ENCODE assay signal across 27 mouse cellular contexts in genomic region chr11:114535900-114536299, GRCm38 (mm10).
A peak's percentile ranks its signal among the peaks of the same experiment; 100 is the strongest.
DNase-seq lines count a peak whose midpoint lies in the region; ATAC-seq and TF ChIP-seq lines count a peak whose summit lies in the region.
"Had no signal": no experiment of that assay in that cellular context is flagged by ENCODE, and none has a peak within 500 bp of the region (broad histone marks: within the 10 kb centered on the region; RNA-seq: fewer than 3 reads in every experiment).

No protein-coding gene starts in this region.

- no peaks in the 10 kb centered on the region for H3K27me3 ChIP-seq in forebrain, embryonic 13.5 days
- H3K27me3 ChIP-seq in forebrain, embryonic 12.5 days: no peaks in the 10 kb centered on the region; the same call in 1 of the 2 replicates
- no peaks in the 10 kb centered on the region for H3K27me3 ChIP-seq in liver, embryonic 14.5 days (ENCODE audit: control insufficient read depth, insufficient read depth, low read length)
- H3K27me3 ChIP-seq in embryonic facial prominence, embryonic 10.5 days (replicated peaks; ENCODE audit: low read depth, poor library complexity, severe bottlenecking): 0 out of 2 replicates have a peak, but pooled peaks cover 19% of the 10 kb centered on the region
- H3K27me3 ChIP-seq: liver, embryonic 13.5 days; stomach, embryonic 15.5 days had no signal

- peak overlapping the region; percentile 82; the same call in 1 of the 2 replicates for H3K27ac ChIP-seq in forebrain, embryonic 13.5 days
- H3K27ac ChIP-seq in forebrain, embryonic 12.5 days: no peak overlapping the region; the same call in 1 of the 2 replicates
- no peak overlapping the region for H3K27ac ChIP-seq in liver, embryonic 14.5 days
- 0 out of 2 replicates have a peak overlapping the region, but pooled peaks have one; percentile 71 for H3K27ac ChIP-seq in embryonic facial prominence, embryonic 10.5 days (replicated peaks)
- H3K27ac ChIP-seq: liver, embryonic 13.5 days; macrophage; stomach, embryonic 15.5 days had no signal

- H3K4me3 ChIP-seq in forebrain, embryonic 13.5 days: no peak overlapping the region
- no peak overlapping the region for H3K4me3 ChIP-seq in forebrain, embryonic 12.5 days (replicated peaks)
- H3K4me3 ChIP-seq in liver, embryonic 14.5 days (ENCODE audit: insufficient read depth in 1 of 2, low read depth in 2 of 2, low read length in 2 of 2): no peak overlapping the region
- H3K4me3 ChIP-seq in embryonic facial prominence, embryonic 10.5 days: no peak overlapping the region
- H3K4me3 ChIP-seq: erythroblast, embryonic 14.5 days; liver, embryonic 13.5 days; stomach, embryonic 15.5 days had no signal

- WGBS in forebrain, embryonic 13.5 days: 88% methylated on average over 9 of the region's 9 CpGs
- 92% methylated on average over 9 of the region's 9 CpGs for WGBS in forebrain, embryonic 12.5 days
- 36% methylated on average over 9 of the region's 9 CpGs for WGBS in liver, embryonic 14.5 days (ENCODE audit: insufficient replicate concordance)
- WGBS in embryonic facial prominence, embryonic 10.5 days: 94% methylated on average over 9 of the region's 9 CpGs

- no peak for ATAC-seq in forebrain, embryonic 13.5 days
- ATAC-seq in forebrain, embryonic 12.5 days (ENCODE audit: low FRiP score): no peak
- 0 out of 2 replicates have a peak, but pooled peaks have one; percentile 26 for ATAC-seq in liver, embryonic 14.5 days (ENCODE audit: insufficient read depth)
- ATAC-seq in megakaryocyte progenitor cell, adult 5-6 weeks (replicated peaks; ENCODE audit: poor library complexity): peak; percentile 64
- ATAC-seq: intestine, postnatal 0 days; Patski had no signal

- no peak overlapping the region for H3K9ac ChIP-seq in forebrain, embryonic 13.5 days
- H3K9ac ChIP-seq in forebrain, embryonic 12.5 days: no peak overlapping the region
- H3K9ac ChIP-seq in liver, embryonic 14.5 days (replicated peaks): no peak overlapping the region
- H3K9ac ChIP-seq: liver, embryonic 13.5 days; stomach, embryonic 15.5 days had no signal

- peaks cover 6% of the 10 kb centered on the region for H3K9me3 ChIP-seq in forebrain, embryonic 13.5 days (replicated peaks)
- peaks cover 5% of the 10 kb centered on the region; the same call in 1 of the 2 replicates for H3K9me3 ChIP-seq in forebrain, embryonic 12.5 days
- no peaks in the 10 kb centered on the region for H3K9me3 ChIP-seq in liver, embryonic 14.5 days (ENCODE audit: control insufficient read depth, low read length)
- peaks cover 7% of the 10 kb centered on the region; the same call in 1 of the 2 replicates for H3K9me3 ChIP-seq in embryonic facial prominence, embryonic 10.5 days
- H3K9me3 ChIP-seq: liver, embryonic 13.5 days; stomach, embryonic 15.5 days had no signal

- TF ChIP-seq CTCF in liver, embryonic 14.5 days (IDR thresholded peaks at IDR 0.05; ENCODE audit: low read depth): no peak

- peaks cover 36% of the 10 kb centered on the region for H3K4me1 ChIP-seq in forebrain, embryonic 13.5 days
- peaks cover 38% of the 10 kb centered on the region for H3K4me1 ChIP-seq in forebrain, embryonic 12.5 days
- H3K4me1 ChIP-seq in liver, embryonic 14.5 days (replicated peaks; ENCODE audit: control insufficient read depth in 2 of 2, insufficient read depth in 2 of 2, low read length in 1 of 2): no peaks in the 10 kb centered on the region
- peaks cover 26% of the 10 kb centered on the region for H3K4me1 ChIP-seq in embryonic facial prominence, embryonic 10.5 days
- H3K4me1 ChIP-seq: liver, embryonic 13.5 days; stomach, embryonic 15.5 days had no signal

- TF ChIP-seq EP300 in liver, embryonic 14.5 days (IDR thresholded peaks at IDR 0.05; ENCODE audit: low read depth): no peak; the same call in 1 of the 2 replicates

- H3K4me2 ChIP-seq in forebrain, embryonic 13.5 days: no peak overlapping the region
- no peak overlapping the region for H3K4me2 ChIP-seq in forebrain, embryonic 12.5 days
- H3K4me2 ChIP-seq in liver, embryonic 14.5 days (ENCODE audit: low read depth): no peak overlapping the region
- H3K4me2 ChIP-seq: liver, embryonic 13.5 days; stomach, embryonic 15.5 days had no signal

- DNase-seq in liver, embryonic 14.5 days (ENCODE audit: low read depth in 3 of 3, low spot score in 3 of 3): no peak
- no peak for DNase-seq in liver
- DNase-seq in embryonic facial prominence, embryonic 10.5 days (ENCODE audit: low spot score): no peak
- no peak for DNase-seq in adrenal gland, postnatal 25 days
- no peak for DNase-seq in urinary bladder, postnatal 36 days (ENCODE audit: low spot score in 2 of 2)
- DNase-seq: adrenal gland, postnatal 10 days; cerebellum, adult 11 months; cerebellum, adult 9-11 months; gastrocnemius, postnatal 14 days; heart, postnatal 36 days; kidney, adult 9 months; kidney, postnatal 10 days; layer of hippocampus, postnatal 36 days; left cerebral cortex, postnatal 4 days; liver, embryonic 13.5 days; lung, adult 2 months; lung, postnatal 10 days; right cerebral cortex, postnatal 25 days; thymus, postnatal 14 days had no signal

- no peaks in the 10 kb centered on the region for H3K36me3 ChIP-seq in forebrain, embryonic 13.5 days (ENCODE audit: poor library complexity, severe bottlenecking)
- no peaks in the 10 kb centered on the region for H3K36me3 ChIP-seq in forebrain, embryonic 12.5 days (replicated peaks)
- no peaks in the 10 kb centered on the region for H3K36me3 ChIP-seq in liver, embryonic 14.5 days (replicated peaks; ENCODE audit: control insufficient read depth, insufficient read depth, low read depth)
- H3K36me3 ChIP-seq in embryonic facial prominence, embryonic 10.5 days (replicated peaks): no peaks in the 10 kb centered on the region
- H3K36me3 ChIP-seq: liver, embryonic 13.5 days; stomach, embryonic 15.5 days had no signal

Comparison
In these comparisons a context has a peak if more than half of its experiments do, and no peak if none do; other contexts are left out.
1. H3K27ac ChIP-seq: peak in forebrain, embryonic 13.5 days (single experiment) and embryonic facial prominence, embryonic 10.5 days (single experiment); none in forebrain, embryonic 12.5 days (single experiment) and liver, embryonic 14.5 days (single experiment).
2. ATAC-seq: peak in liver, embryonic 14.5 days (single experiment) and megakaryocyte progenitor cell, adult 5-6 weeks (single experiment); none in forebrain, embryonic 13.5 days (single experiment) and forebrain, embryonic 12.5 days (single experiment).